Mouse (Mus musculus) stomach, embryonic 15.5 days (tissue): Measurements from ENCODE around the gene Ofcc1. TPM values are rescaled to one million over a fixed set of nuclear protein-coding genes. Genes with fewer than 3 reads are reported as not detected.

Experiments
- ATAC-seq: fragments of 200-750 bp; cut with Nextera tagmentation; 2 replicates; pipeline ENCODE4 v1.8.0; 2017; ENCODE audit warnings: low read depth, moderate number of reproducible peaks, moderate TSS enrichment; ENCODE audit not compliant: insufficient read depth, low FRiP score
- H3K27ac ChIP-seq: fragments of 300-500 bp; sonication (generic); 2 replicates; pipeline ENCODE4 v1.5.1; 2015; ENCODE audit warnings: mild to moderate bottlenecking, inconsistent platforms
- H3K27me3 ChIP-seq: fragments of 300-500 bp; sonication (generic); replicated peaks from 2 replicates; pipeline ENCODE4 v1.6.1; 2015; ENCODE audit warnings: inconsistent platforms
- H3K36me3 ChIP-seq: fragments of 300-500 bp; sonication (generic); 2 replicates; pipeline ENCODE4 v1.6.1; 2015; ENCODE audit warnings: inconsistent platforms
- H3K4me1 ChIP-seq: fragments of 300-500 bp; sonication (generic); 2 replicates; pipeline ENCODE4 v1.6.1; 2015; ENCODE audit warnings: inconsistent platforms
- H3K4me2 ChIP-seq: fragments of 300-500 bp; sonication (generic); 2 replicates; pipeline ENCODE4 v1.6.1; 2015; ENCODE audit warnings: mild to moderate bottlenecking, inconsistent platforms
- H3K4me3 ChIP-seq: fragments of 300-500 bp; sonication (generic); replicated peaks from 2 replicates; pipeline ENCODE4 v1.5.1; 2015; ENCODE audit warnings: inconsistent platforms
- H3K9ac ChIP-seq: fragments of 300-500 bp; sonication (generic); 2 replicates; pipeline ENCODE4 v1.6.1; 2015; ENCODE audit warnings: inconsistent platforms
- H3K9me3 ChIP-seq: fragments of 300-500 bp; sonication (generic); 2 replicates; pipeline ENCODE4 v1.6.1; 2016; ENCODE audit warnings: inconsistent platforms
- WGBS: fragments of 180-500 bp; shearing (Covaris S2); methylation state at CpG from one replicate; pipeline ENCODE4 v1.1.7; 2015; 5-methylcytosine and 5-hydroxymethylcytosine counted together
- polyA plus RNA-seq: library from polyadenylated mRNA; unstranded; fragments of >200 nt; fragmentation: Nextera tagmentation; extraction: Ambion mirVana; gene quantifications from 2 replicates; pipeline ENCODE4 v1.2.1, GENCODE M21; 2015

The Ofcc1 gene
- polyA plus RNA-seq, 1 experiment from 2014 or later: not detected

- Histone ChIP-seq H3K9ac (no peak overlapping the region), H3K4me1 (no peaks in the 10 kb centered on the region), H3K4me2 (no peak overlapping the region), H3K27me3 (no peaks in the 10 kb centered on the region), H3K27ac (no peak overlapping the region), H3K36me3 (no peaks in the 10 kb centered on the region), H3K9me3 (no peaks in the 10 kb centered on the region), H3K4me3 (no peak overlapping the region)
- 62% methylated on average over 3 of the region's 3 CpGs for WGBS
- ATAC-seq: no peak
Measured at GRCm38 (mm10) chr13:39957226-39957625, 404.0 kb downstream of the Ofcc1 start.

DNA sequence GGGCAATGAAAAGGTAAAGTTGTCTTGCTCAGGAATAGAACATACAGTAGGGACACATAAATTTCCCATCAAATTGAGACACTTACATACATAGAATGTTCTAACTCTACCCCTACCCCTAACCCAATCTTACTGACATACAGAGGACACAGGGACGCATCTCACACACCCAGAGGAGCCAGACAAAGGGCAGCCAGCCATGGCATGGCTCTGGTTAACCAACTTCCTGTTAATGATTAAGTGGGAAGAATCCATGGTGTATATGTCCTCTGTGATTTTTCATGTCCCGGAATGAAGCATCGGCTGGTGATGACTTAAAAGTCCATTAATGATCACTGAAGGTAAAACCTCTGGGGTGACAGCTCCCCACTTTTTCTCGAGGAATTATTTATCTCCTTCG is 405.2 kb downstream of the Ofcc1 start:
- H3K4me1 ChIP-seq: no peaks in the 10 kb centered on the region
- H3K9me3 ChIP-seq: no peaks in the 10 kb centered on the region
- no peaks in the 10 kb centered on the region for H3K36me3 ChIP-seq
- H3K27me3 ChIP-seq: no peaks in the 10 kb centered on the region
- ATAC-seq: no peak
- no peak overlapping the region for H3K9ac ChIP-seq
- WGBS: 75% methylated on average over 5 of the region's 5 CpGs
- H3K4me3 ChIP-seq: no peak overlapping the region
- H3K27ac ChIP-seq: no peak overlapping the region
- H3K4me2 ChIP-seq: no peak overlapping the region
